Mouse (Mus musculus) hindbrain, embryonic 16.5 days (tissue): ENCODE results near the gene Ptprj. TPM values are rescaled to one million over a fixed set of nuclear protein-coding genes. Genes with fewer than 3 reads are reported as not detected.

ENCODE experiments used
- ATAC-seq: fragments of 200-750 bp; cut with Nextera tagmentation; 2 replicates; pipeline ENCODE4 v1.8.0; 2017; ENCODE audit warnings: moderate TSS enrichment, moderate library complexity
- H3K27ac ChIP-seq: fragments of 300-500 bp; sonication (generic); 2 replicates; pipeline ENCODE4 v1.5.1; 2014; ENCODE audit warnings: low read depth, mild to moderate bottlenecking, control low read depth, low read length, moderate library complexity
- H3K27me3 ChIP-seq: fragments of 300-500 bp; sonication (generic); replicated peaks from 2 replicates; pipeline ENCODE4 v1.6.1; 2014; ENCODE audit warnings: low read length; ENCODE audit not compliant: control insufficient read depth, insufficient read depth
- H3K36me3 ChIP-seq: fragments of 300-500 bp; sonication (generic); 2 replicates; pipeline ENCODE4 v1.6.1; 2014; ENCODE audit warnings: mild to moderate bottlenecking, low read length, moderate library complexity, mixed read lengths; ENCODE audit not compliant: control insufficient read depth, insufficient read depth
- H3K4me1 ChIP-seq: fragments of 300-500 bp; sonication (generic); 2 replicates; pipeline ENCODE4 v1.6.1; 2014; ENCODE audit warnings: low read depth, low read length; ENCODE audit not compliant: control insufficient read depth, insufficient read depth
- H3K4me2 ChIP-seq: fragments of 300-500 bp; sonication (generic); 2 replicates; pipeline ENCODE4 v1.6.1; 2014; ENCODE audit warnings: mild to moderate bottlenecking, low read length, control low read depth, moderate library complexity
- H3K4me3 ChIP-seq: fragments of 300-500 bp; sonication (generic); 2 replicates; pipeline ENCODE4 v1.5.1; 2014; ENCODE audit warnings: mild to moderate bottlenecking, low read length, control low read depth, moderate library complexity
- H3K9ac ChIP-seq: fragments of 300-500 bp; sonication (generic); 2 replicates; pipeline ENCODE4 v1.6.1; 2014; ENCODE audit warnings: low read depth, mild to moderate bottlenecking, control low read depth, low read length, moderate library complexity
- H3K9me3 ChIP-seq: fragments of 300-500 bp; sonication (generic); 2 replicates; pipeline ENCODE4 v1.6.1; 2014; ENCODE audit warnings: mild to moderate bottlenecking, low read length, moderate library complexity; ENCODE audit not compliant: control insufficient read depth
- WGBS: fragments of 180-500 bp; shearing (Covaris S2); extraction: QIAGEN DNeasy Blood & Tissue Kit; methylation state at CpG from one replicate; pipeline ENCODE4 v1.1.7; 2014; 5-methylcytosine and 5-hydroxymethylcytosine counted together
- polyA plus RNA-seq: library from polyadenylated mRNA; unstranded; fragments of >200 nt; fragmentation: Nextera tagmentation; extraction: Ambion mirVana; gene quantifications from 2 replicates; pipeline ENCODE4 v1.2.1, GENCODE M21; 2015

Ptprj gene
- polyA plus RNA-seq, 1 experiment from 2014 or later = 6.0 TPM

GRCm38 (mm10) chr2:90542656-90543055 lies 37.8 kb downstream of the Ptprj start:
- WGBS = 89% methylated on average over 2 of the region's 2 CpGs
- no peaks in the 10 kb centered on the region for H3K27me3 ChIP-seq

DNA sequence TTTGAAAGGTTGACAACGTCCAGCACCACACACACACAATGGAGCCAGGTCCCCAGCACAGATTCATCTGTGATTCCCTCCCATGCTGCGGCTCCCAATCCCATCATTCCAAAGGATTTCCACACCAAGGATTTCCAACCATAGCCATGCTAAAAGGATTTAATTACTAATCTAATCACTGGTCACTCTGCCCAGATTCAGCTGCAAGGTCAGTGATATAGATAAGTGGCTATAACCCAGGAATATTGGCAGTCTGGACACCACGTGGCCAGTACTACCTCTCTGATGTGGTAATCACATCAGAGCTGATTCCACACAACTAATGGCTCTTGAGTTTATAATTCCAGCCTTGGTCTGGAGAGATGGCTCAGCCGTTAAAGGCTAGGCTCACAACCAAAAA lies 41.2 kb downstream of the Ptprj start:
- no peak for ATAC-seq
- 84% methylated on average over 4 of the region's 4 CpGs for WGBS

More at GRCm38 (mm10) chr2:90542656-90543055, 37.8 kb downstream of the Ptprj start:
- Histone ChIP-seq H3K9ac (no peak overlapping the region), H3K36me3 (no peaks in the 10 kb centered on the region), H3K9me3 (no peaks in the 10 kb centered on the region), H3K4me2 (no peak overlapping the region), H3K4me3 (no peak overlapping the region), H3K4me1 (peaks cover 16% of the 10 kb centered on the region), H3K27ac (no peak overlapping the region)
- ATAC-seq = no peak

GRCm38 (mm10) chr2:90537244-90537643 lies 43.2 kb downstream of the Ptprj start:
- Histone ChIP-seq H3K9ac (no peak overlapping the region), H3K27me3 (no peaks in the 10 kb centered on the region), H3K4me3 (no peak overlapping the region), H3K27ac (peak overlapping the region; percentile 71), H3K36me3 (no peaks in the 10 kb centered on the region), H3K4me2 (no peak overlapping the region), H3K4me1 (peaks cover 14% of the 10 kb centered on the region), H3K9me3 (no peaks in the 10 kb centered on the region)
- ATAC-seq = 0 out of 2 replicates have a peak, but pooled peaks have one; percentile 30
- 67% methylated on average over 4 of the region's 4 CpGs for WGBS

More for the DNA sequence above, 41.2 kb downstream of the Ptprj start:
- Histone ChIP-seq H3K9ac (no peak overlapping the region), H3K4me2 (no peak overlapping the region), H3K27ac (no peak overlapping the region), H3K4me3 (no peak overlapping the region), H3K9me3 (no peaks in the 10 kb centered on the region), H3K4me1 (peaks cover 14% of the 10 kb centered on the region), H3K27me3 (no peaks in the 10 kb centered on the region), H3K36me3 (no peaks in the 10 kb centered on the region)

DNA sequence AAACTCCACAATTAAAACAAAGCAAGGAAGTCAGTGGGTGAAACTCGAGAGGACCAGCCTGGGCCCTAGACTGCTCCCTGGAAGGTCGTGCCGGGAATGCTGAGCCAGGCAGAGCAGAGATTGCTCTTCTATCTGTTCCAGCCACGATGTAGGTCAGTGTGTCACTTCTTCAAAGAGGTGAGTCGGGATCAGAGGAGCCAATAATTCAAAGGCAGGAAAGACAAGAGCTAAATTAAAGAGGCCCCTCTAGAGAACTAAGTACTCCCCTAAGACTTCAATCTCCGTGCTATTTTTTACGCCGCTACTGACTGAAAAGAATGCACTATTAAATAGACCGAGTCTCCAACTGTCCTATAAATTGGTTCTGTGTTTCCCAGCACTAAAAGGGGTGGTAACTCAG lies 43.9 kb downstream of the Ptprj start:
- Histone ChIP-seq H3K4me1 (peaks cover 14% of the 10 kb centered on the region), H3K4me2 (no peak overlapping the region; the same call in 1 of the 2 replicates), H3K27me3 (no peaks in the 10 kb centered on the region), H3K36me3 (no peaks in the 10 kb centered on the region), H3K4me3 (no peak overlapping the region), H3K27ac (peak overlapping the region; percentile 71; the same call in 1 of the 2 replicates), H3K9ac (no peak overlapping the region; the same call in 1 of the 2 replicates), H3K9me3 (no peaks in the 10 kb centered on the region)
- peak; percentile 63 for ATAC-seq
- WGBS = 32% methylated on average over 9 of the region's 9 CpGs

DNA sequence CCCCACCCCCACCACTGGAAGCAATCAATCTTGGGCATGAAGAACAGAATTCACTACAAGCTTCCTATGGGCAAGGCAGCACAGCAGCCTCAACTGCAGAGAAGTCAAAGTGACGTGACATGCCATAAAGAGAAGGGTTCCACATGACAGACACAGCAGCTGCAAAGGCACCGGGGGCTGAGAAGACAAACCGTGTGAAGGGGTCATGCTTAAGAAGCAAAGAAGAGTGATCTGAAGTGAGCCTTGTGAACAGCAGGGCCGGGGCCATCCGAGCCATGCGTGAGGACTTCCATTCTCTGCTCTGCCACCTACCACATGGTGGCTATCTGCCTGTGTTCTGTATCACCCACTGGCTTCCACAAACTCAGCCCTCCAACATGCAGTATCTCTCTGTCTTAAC lies 45.7 kb downstream of the Ptprj start:
- Histone ChIP-seq H3K4me1 (peaks cover 14% of the 10 kb centered on the region), H3K27me3 (no peaks in the 10 kb centered on the region), H3K4me3 (no peak overlapping the region), H3K4me2 (no peak overlapping the region), H3K27ac (no peak overlapping the region), H3K9me3 (no peaks in the 10 kb centered on the region), H3K9ac (no peak overlapping the region), H3K36me3 (no peaks in the 10 kb centered on the region)
- no peak for ATAC-seq
- WGBS = 87% methylated on average over 6 of the region's 6 CpGs

- Histone ChIP-seq H3K4me1 (peaks cover 14% of the 10 kb centered on the region), H3K9ac (no peak overlapping the region), H3K4me2 (no peak overlapping the region), H3K9me3 (no peaks in the 10 kb centered on the region), H3K27ac (no peak overlapping the region), H3K36me3 (no peaks in the 10 kb centered on the region), H3K4me3 (no peak overlapping the region), H3K27me3 (no peaks in the 10 kb centered on the region)
- WGBS = 95% methylated on average over 7 of the region's 7 CpGs
- no peak for ATAC-seq
Observed at GRCm38 (mm10) chr2:90533944-90534343, 46.5 kb downstream of the Ptprj start.

DNA sequence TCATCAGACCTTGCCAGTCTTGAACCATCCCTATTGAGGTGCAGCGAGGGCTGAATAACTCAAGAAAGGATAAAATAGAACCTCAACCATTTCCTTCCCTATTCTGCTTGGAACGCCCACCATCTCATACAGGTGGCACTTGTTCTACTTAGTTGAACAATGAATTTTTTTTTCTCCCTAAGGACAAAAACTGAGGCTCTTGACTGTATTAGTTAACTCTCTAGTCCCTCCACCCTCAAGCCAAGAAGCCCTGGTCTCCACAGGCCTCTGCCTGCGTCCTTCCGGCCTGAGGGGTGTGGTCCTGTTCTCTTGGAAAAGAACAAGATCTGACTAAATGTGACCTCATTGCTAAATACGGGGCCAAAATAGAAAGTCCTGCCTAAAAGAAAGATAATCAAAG lies 48.4 kb downstream of the Ptprj start:
- ATAC-seq = no peak
- no peak overlapping the region for H3K9ac ChIP-seq
- no peaks in the 10 kb centered on the region for H3K9me3 ChIP-seq
- peaks cover 9% of the 10 kb centered on the region for H3K4me1 ChIP-seq
- no peak overlapping the region for H3K4me2 ChIP-seq
- H3K27ac ChIP-seq = no peak overlapping the region
- H3K4me3 ChIP-seq = no peak overlapping the region
- no peaks in the 10 kb centered on the region for H3K36me3 ChIP-seq
- H3K27me3 ChIP-seq = no peaks in the 10 kb centered on the region
- WGBS = 95% methylated on average over 5 of the region's 5 CpGs

GRCm38 (mm10) chr2:90528107-90528506 lies 52.3 kb downstream of the Ptprj start:
- 89% methylated on average over 5 of the region's 5 CpGs for WGBS
- no peaks in the 10 kb centered on the region for H3K36me3 ChIP-seq
- no peaks in the 10 kb centered on the region for H3K27me3 ChIP-seq
- no peak overlapping the region for H3K27ac ChIP-seq
- no peak overlapping the region for H3K4me3 ChIP-seq
- H3K9ac ChIP-seq = no peak overlapping the region
- H3K9me3 ChIP-seq = no peaks in the 10 kb centered on the region
- no peak overlapping the region for H3K4me2 ChIP-seq
- no peak for ATAC-seq
- H3K4me1 ChIP-seq = peaks cover 21% of the 10 kb centered on the region

DNA sequence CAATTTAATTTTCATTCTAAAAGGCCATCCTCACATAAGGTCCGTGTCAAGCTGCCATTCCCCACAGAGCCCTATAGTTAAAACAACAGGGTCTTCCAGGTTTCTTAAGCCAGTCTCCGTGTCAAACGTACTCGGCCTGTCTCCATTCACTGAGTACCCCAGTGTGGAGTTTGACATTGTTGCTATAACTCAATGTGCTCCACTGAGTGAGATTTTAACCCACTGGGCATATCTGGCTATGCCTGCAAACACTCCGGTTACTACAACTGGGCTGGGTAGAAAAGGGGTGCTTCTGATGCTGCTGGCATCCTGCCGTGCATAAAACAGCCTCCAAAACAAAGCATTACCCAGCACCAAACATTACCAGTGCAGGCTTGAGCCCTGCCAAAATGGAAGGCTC lies 53.5 kb downstream of the Ptprj start:
- WGBS = 22% methylated on average over 6 of the region's 6 CpGs
- Histone ChIP-seq H3K4me1 (peaks cover 21% of the 10 kb centered on the region), H3K4me3 (no peak overlapping the region), H3K36me3 (no peaks in the 10 kb centered on the region), H3K4me2 (peak overlapping the region; percentile 12), H3K27me3 (no peaks in the 10 kb centered on the region), H3K27ac (peak overlapping the region; percentile 69), H3K9me3 (no peaks in the 10 kb centered on the region), H3K9ac (peak overlapping the region; percentile 38; the same call in 1 of the 2 replicates)
- peak; percentile 54 for ATAC-seq

DNA sequence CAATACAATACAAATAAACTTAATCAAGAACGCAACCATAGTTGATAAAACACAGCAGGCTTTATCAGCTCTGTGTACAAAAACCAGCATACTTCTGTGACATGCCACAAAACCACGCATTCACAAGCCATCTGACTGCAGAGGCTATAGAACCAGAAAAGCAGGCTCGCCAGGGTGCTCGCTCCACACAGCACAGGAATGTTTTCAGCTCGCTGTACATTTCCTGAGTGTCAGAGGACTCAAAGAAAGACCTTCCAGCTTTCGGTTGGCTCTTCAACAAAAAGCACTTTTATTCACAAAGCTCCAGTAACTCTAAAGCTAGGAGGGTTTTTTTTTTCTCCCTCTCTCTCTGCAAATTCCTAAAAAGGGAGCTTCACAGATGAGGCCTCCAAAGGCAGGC lies 53.9 kb downstream of the Ptprj start:
- Histone ChIP-seq H3K4me3 (no peak overlapping the region), H3K27me3 (no peaks in the 10 kb centered on the region), H3K4me1 (peaks cover 21% of the 10 kb centered on the region), H3K9me3 (no peaks in the 10 kb centered on the region), H3K9ac (peak overlapping the region; percentile 38; the same call in 1 of the 2 replicates), H3K4me2 (peak overlapping the region; percentile 8), H3K27ac (peak overlapping the region; percentile 69), H3K36me3 (no peaks in the 10 kb centered on the region)
- peak; percentile 73 for ATAC-seq
- 18% methylated on average over 6 of the region's 6 CpGs for WGBS
